Mouse (Mus musculus) limb, embryonic 11.5 days (tissue): ENCODE results near the gene Copa. TPM values are rescaled to one million over a fixed set of nuclear protein-coding genes. Genes with fewer than 3 reads are reported as not detected.

Source experiments
- ATAC-seq: fragments of 200-750 bp; cut with Nextera tagmentation; 2 replicates; pipeline ENCODE4 v1.8.0; 2017; ENCODE audit warnings: low read depth; ENCODE audit not compliant: insufficient number of reproducible peaks, low FRiP score, low TSS enrichment
- DNase-seq: peaks from one replicate; pipeline ENCODE4 v3.0.0-alpha.2; 2015; ENCODE audit warnings: low spot score
- H3K27ac ChIP-seq: fragments of 300-500 bp; sonication (generic); replicated peaks from 2 replicates; pipeline ENCODE4 v1.5.1; 2014; ENCODE audit warnings: low read depth, mild to moderate bottlenecking, low read length
- H3K27me3 ChIP-seq: fragments of 300-500 bp; sonication (generic); 2 replicates; pipeline ENCODE4 v1.6.1; 2014; ENCODE audit warnings: mild to moderate bottlenecking, low read length, mixed read lengths; ENCODE audit not compliant: control insufficient read depth, insufficient read depth
- H3K36me3 ChIP-seq: fragments of 300-500 bp; sonication (generic); 2 replicates; pipeline ENCODE4 v1.6.1; 2014; ENCODE audit warnings: mild to moderate bottlenecking, low read length, moderate library complexity, mixed read lengths; ENCODE audit not compliant: control insufficient read depth, insufficient read depth
- H3K4me1 ChIP-seq: fragments of 300-500 bp; sonication (generic); 2 replicates; pipeline ENCODE4 v1.6.1; 2014; ENCODE audit warnings: low read length, mixed read lengths; ENCODE audit not compliant: control insufficient read depth, insufficient read depth
- H3K4me2 ChIP-seq: fragments of 300-500 bp; sonication (generic); 2 replicates; pipeline ENCODE4 v1.6.1; 2014; ENCODE audit warnings: low read depth, mild to moderate bottlenecking, moderate library complexity; ENCODE audit not compliant: severe bottlenecking
- H3K4me3 ChIP-seq: fragments of 300-500 bp; sonication (generic); 2 replicates; pipeline ENCODE4 v1.5.1; 2014; ENCODE audit warnings: low read depth, low read length
- H3K9ac ChIP-seq: fragments of 300-500 bp; sonication (generic); 2 replicates; pipeline ENCODE4 v1.6.1; 2014; ENCODE audit warnings: mild to moderate bottlenecking, low read length
- H3K9me3 ChIP-seq: fragments of 300-500 bp; sonication (generic); 2 replicates; pipeline ENCODE4 v1.6.1; 2016; ENCODE audit warnings: low read length; ENCODE audit not compliant: control insufficient read depth
- WGBS: fragments of 180-500 bp; shearing (Covaris S2); extraction: QIAGEN DNeasy Blood & Tissue Kit; methylation state at CpG from one replicate; pipeline ENCODE4 v1.1.7; 2014; 5-methylcytosine and 5-hydroxymethylcytosine counted together
- polyA plus RNA-seq: library from polyadenylated mRNA; unstranded; fragments of >200 nt; fragmentation: Nextera tagmentation; extraction: Ambion mirVana; gene quantifications from 2 replicates; pipeline ENCODE4 v1.2.1, GENCODE M21; 2014

The Copa gene
- polyA plus RNA-seq, 1 experiment from 2014 or later = 173 TPM

DNA sequence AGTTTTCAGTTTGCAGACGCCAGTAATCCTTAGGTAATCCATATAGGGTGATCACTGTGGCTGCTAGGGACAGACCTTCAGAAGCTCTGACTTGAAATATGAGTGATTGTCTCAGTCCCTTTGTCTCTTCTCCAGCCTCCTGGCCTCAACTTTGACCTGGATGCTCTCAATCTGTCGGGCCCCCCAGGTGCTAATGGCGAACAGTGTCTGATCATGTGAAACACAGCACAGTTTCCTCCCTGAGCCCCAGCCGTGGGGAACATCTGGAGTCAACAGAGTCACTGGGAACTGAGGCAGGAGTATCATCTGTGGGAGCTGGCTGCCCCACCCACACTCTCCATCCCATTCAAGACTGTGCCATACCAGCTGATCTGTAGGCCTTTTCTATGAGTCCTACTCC is 51.7 kb downstream of the Copa start:
- no peak overlapping the region for H3K4me2 ChIP-seq
- H3K27me3 ChIP-seq = no peaks in the 10 kb centered on the region
- H3K4me1 ChIP-seq = no peaks in the 10 kb centered on the region
- H3K9ac ChIP-seq = no peak overlapping the region
- H3K9me3 ChIP-seq = no peaks in the 10 kb centered on the region; the same call in 1 of the 2 replicates
- DNase-seq (no peak), ATAC-seq (no peak)
- H3K36me3 ChIP-seq = peaks cover 41% of the 10 kb centered on the region
- H3K27ac ChIP-seq = 0 out of 2 replicates have a peak overlapping the region, but pooled peaks have one; percentile 36
- H3K4me3 ChIP-seq = no peak overlapping the region
- WGBS = 87% methylated on average over 4 of the region's 4 CpGs

DNA sequence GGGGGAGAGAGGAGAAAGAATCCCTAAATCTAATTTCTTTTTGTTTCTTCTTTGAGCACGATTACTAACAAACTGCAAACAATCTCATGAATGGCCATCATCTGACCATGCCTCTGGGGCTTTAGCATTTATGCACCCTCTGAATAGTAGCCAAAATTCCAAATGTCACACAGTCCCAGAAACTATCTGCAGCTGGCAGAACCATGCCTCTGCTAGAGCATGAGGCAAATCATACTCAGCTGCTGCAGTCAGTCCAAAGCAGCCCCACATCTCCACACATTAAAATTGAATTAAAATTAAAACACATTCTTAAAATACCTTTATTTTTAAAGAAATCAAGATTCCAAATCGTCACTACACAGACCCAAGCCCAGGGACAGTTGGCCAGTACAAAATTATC is 57.8 kb downstream of the Copa start:
- no peaks in the 10 kb centered on the region for H3K4me1 ChIP-seq
- no peak overlapping the region for H3K9ac ChIP-seq
- no peak overlapping the region for H3K27ac ChIP-seq
- H3K4me2 ChIP-seq = no peak overlapping the region
- H3K27me3 ChIP-seq = no peaks in the 10 kb centered on the region
- WGBS = 86% methylated on average over 2 of the region's 2 CpGs
- H3K4me3 ChIP-seq = no peak overlapping the region
- H3K36me3 ChIP-seq = peaks cover 3% of the 10 kb centered on the region
- no peak for DNase-seq
- H3K9me3 ChIP-seq = no peaks in the 10 kb centered on the region
- ATAC-seq = no peak

DNA sequence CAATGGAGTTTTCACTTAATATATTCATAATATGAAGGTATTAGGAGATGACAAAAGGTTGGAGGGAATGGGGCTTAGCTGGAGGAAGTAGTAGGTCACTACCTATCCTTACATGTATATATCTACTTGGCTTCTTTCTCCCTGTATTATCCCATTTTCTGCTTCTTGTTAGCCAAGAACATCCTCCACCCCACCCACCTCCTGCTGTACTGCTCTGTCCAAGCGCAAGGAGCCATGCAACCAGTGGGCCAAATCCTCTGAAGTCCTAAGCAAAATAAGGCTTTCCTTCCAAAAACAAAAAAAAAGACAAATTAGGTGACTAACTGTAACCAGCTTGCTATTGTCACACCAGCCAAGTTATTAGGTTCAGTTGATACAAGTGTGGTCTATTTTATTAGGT is 58.5 kb downstream of the Copa start:
- no peak overlapping the region for H3K9ac ChIP-seq
- H3K27me3 ChIP-seq = no peaks in the 10 kb centered on the region
- H3K36me3 ChIP-seq = no peaks in the 10 kb centered on the region; the same call in 1 of the 2 replicates
- WGBS = 84% methylated on average over 1 of the region's 1 CpGs
- H3K4me2 ChIP-seq = no peak overlapping the region
- no peak overlapping the region for H3K27ac ChIP-seq
- no peaks in the 10 kb centered on the region for H3K9me3 ChIP-seq
- ATAC-seq (no peak), DNase-seq (no peak)
- H3K4me1 ChIP-seq = no peaks in the 10 kb centered on the region
- no peak overlapping the region for H3K4me3 ChIP-seq

DNA sequence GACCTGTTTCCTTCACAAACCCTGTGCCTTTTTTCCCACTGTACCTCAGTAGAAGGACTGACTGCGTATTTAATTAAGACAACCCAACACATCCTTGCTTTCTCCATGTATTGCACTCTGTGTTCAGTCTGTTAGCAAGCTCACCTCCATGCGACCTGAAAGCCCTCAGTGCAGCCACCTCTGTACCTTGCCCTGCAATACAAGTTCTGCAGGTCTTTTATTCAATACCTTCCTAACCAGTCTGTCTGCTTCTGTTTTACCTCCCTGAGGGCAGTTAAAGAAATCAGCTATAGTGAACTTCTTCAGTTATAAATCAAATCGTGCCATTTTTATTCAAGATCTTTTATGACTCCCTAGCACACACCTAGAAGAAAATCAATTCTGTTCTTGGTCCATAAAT is 59.2 kb downstream of the Copa start:
- Histone ChIP-seq H3K9me3 (no peaks in the 10 kb centered on the region), H3K9ac (no peak overlapping the region), H3K27ac (no peak overlapping the region), H3K4me2 (no peak overlapping the region), H3K27me3 (no peaks in the 10 kb centered on the region), H3K4me3 (no peak overlapping the region), H3K36me3 (no peaks in the 10 kb centered on the region), H3K4me1 (no peaks in the 10 kb centered on the region)
- DNase-seq (no peak), ATAC-seq (no peak)
- WGBS = 75% methylated on average over 3 of the region's 3 CpGs

DNA sequence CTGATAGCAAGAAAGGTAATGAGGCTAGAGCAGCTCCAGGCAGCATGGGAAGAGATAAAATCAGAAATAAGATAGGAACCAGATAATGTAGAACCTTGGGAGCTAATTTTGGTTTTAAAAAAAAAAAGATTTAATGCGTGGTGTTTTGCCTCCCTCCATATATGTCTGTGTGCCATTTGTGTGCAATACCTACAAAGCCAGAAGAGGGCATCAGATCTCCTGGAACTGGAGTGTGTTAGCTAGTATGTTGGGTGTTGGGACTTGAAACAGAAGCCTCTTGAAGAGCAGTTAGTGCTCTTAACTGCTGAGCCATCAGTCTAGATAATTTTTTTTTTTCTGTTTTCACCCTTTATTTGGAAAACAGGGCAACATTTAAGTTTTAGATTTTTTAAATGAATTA is 61.2 kb downstream of the Copa start:
- no peak overlapping the region for H3K4me3 ChIP-seq
- H3K27me3 ChIP-seq = no peaks in the 10 kb centered on the region
- H3K4me2 ChIP-seq = no peak overlapping the region
- H3K9ac ChIP-seq = no peak overlapping the region
- WGBS = 39% methylated on average over 1 of the region's 1 CpGs
- H3K27ac ChIP-seq = no peak overlapping the region
- H3K9me3 ChIP-seq = no peaks in the 10 kb centered on the region
- ATAC-seq = no peak
- H3K4me1 ChIP-seq = no peaks in the 10 kb centered on the region
- no peaks in the 10 kb centered on the region for H3K36me3 ChIP-seq
- DNase-seq = peak; percentile 50

DNA sequence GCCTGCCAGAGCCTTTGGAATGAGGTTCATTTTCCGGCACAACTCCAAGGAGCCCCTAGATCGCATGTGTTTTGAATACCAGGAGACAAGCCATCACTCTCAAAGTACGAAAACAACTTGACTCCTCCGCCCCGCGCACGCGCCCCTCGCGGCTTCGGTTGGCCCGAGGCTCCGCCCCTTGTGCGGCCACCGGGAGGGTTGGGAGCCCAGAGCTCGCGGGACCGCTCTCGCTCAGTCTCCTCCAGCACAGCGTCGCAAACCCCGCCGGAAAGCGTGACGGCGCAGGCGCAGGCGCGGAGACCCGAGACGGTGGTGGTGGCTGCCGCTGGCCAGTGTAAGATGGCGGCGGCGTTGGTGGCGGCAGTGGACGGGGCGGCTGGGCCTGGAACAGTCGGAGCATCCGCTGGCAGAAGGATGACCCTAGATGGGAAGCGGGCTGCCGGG is 65.5 kb downstream of the Copa start, which contains the start of gene Dcaf8:
Gene Dcaf8 (plus strand): TSS at position 250 of the 444 bp plus-strand sequence.
- under 1% methylated on average over 42 of the region's 42 CpGs for WGBS
- ATAC-seq (peak; percentile 98), DNase-seq (peak; percentile 97)

DNA sequence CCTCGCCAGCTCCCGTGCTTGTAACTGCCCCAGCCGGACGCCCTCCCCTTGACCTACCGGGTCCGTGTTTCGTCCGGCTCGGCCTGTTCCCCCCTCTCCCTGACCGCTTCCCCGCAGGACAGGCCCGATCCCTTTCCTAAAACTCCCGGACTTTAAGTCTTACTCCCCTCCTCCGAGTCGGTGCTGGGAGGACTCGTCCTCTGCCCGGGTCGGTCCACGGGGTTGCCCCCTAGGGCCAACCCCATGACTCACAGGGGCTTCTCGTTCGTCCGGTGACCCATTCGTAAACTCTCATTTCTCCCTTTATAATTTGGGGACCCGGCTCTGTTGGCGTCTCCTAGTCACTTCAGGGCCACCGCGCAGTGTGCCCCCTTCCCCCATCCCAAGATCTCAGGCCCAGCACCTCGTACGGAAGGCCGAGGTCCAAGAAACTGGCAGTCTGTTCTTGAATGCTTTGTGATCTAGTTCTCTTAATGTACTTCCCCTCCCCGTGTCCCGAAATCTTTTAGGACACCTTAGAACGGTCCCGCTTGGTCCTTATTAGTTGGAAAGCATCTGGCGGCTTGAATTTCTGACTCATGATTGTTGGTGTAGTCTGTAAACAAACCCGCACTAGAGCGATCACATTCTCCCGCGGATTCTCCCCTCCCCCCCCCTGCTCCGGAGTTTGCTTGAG is 66.1 kb downstream of the Copa start:
- peak; percentile 70 for ATAC-seq

More for the DNA sequence above, 65.5 kb downstream of the Copa start, which contains the start of gene Dcaf8:
- Histone ChIP-seq H3K9me3 (no peaks in the 10 kb centered on the region), H3K27ac (peak within 1 kb of the TSS; percentile 89), H3K4me2 (peak within 1 kb of the TSS; percentile 60), H3K27me3 (no peaks in the 10 kb centered on the region), H3K4me1 (0 out of 2 replicates have a peak, but pooled peaks cover 3% of the 10 kb centered on the region), H3K9ac (peak within 1 kb of the TSS; percentile 99), H3K36me3 (peaks cover 8% of the 10 kb centered on the region), H3K4me3 (peak within 1 kb of the TSS; percentile 94)

DNA sequence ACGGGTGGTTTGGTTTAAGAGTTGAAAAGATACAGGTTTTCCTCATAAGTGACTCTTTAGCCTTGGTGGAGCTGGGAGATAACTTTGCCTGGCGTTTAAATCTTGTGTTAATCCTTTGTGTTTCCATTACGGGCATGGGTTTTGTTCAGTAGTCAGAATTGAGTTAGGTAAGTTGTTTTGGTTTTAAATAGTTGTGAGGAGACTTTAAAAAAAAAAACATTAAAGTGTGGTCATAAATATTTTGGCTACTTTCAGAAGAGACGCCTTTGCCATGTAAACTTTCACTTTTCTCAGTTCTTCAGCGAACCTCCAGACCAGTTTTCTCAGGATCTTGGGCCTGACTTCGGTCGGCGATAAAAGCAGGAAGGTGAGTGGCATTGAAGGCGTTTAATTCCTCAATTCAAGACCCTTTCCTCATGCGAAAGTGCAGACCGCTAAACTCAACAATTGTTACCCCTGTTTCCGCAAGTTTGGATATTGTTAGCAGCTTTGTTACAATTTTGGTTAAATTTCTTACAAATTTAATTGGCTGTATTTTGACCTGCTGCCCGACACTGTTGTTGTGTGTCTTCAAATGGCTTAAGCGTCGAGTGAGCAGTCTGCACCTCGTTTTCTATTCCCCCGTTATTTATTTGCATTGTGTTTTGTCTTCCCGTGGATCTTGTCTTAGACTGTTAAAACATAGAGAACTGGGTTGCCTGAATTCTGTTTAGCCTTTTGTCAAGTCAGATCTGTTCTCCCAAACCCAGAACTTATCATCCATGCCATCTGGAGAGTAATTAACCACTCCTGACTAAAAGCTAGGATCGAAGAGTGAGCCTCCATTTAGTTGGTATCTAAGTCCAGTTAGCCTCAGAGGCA is 66.9 kb downstream of the Copa start:
- 20% methylated on average over 19 of the region's 19 CpGs for WGBS
- no peak for ATAC-seq
- Histone ChIP-seq H3K9me3 (no peaks in the 10 kb centered on the region), H3K4me1 (0 out of 2 replicates have a peak, but pooled peaks cover 3% of the 10 kb centered on the region), H3K36me3 (peaks cover 8% of the 10 kb centered on the region), H3K27ac (peak overlapping the region; percentile 89), H3K4me2 (peak overlapping the region; percentile 60), H3K27me3 (no peaks in the 10 kb centered on the region), H3K4me3 (peak overlapping the region; percentile 94), H3K9ac (peak overlapping the region; percentile 99)
- no peak for DNase-seq

More for the DNA sequence above, 66.1 kb downstream of the Copa start:
- 0% methylated on average over 39 of the region's 40 CpGs for WGBS
- peak; percentile 68 for DNase-seq
- Histone ChIP-seq H3K36me3 (peaks cover 8% of the 10 kb centered on the region), H3K4me3 (peak overlapping the region; percentile 94), H3K4me2 (peak overlapping the region; percentile 60), H3K9ac (peak overlapping the region; percentile 99), H3K9me3 (no peaks in the 10 kb centered on the region), H3K27me3 (no peaks in the 10 kb centered on the region), H3K27ac (peak overlapping the region; percentile 89), H3K4me1 (0 out of 2 replicates have a peak, but pooled peaks cover 3% of the 10 kb centered on the region)
